8 mouse cellular contexts compared by ENCODE assay signal in the genomic region with DNA sequence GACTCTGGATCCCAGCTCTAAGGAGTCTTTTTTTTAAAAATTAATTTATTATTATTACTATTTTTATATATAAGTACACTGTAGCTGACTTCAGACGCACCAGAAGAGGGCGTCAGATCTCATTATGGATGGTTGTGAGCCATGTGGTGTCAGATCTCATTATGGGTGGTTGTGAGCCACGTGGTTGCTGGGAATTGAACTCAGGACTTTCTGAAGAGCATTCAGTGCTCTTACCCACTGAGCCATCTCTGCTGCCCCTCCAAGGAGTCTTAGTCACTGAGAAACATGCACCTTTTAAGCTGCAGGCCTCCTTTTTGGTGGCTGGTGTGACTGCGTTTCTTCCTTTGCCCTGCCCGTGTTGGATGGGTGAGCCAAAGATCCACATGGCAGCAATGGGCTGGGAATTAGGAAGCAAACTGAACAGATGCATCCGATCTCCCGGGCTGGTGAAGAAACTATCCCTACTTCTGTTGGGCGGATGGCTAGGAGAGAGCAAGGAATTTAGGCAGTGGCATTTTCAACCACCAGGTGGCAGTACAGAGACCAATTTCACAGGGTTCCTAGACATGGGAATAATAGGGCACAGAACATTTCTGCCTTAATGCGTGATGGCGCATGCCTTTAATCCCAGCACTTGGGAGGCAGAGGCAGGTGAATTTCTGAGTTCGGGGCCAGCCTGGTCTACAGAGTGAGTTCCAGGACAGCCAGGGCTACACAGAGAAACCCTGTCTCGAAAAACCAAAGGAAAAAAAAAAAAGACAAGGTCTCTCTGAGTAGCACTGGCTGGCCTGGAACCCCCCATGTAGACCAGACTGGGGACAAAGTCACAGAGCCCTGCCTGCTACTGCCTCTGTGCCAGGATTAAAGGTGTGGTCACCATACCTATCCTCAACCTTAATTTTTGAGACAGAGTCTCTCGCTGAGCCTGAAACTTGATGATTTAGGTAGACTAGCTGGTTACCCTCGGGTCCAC. TPM values are rescaled to one million over a fixed set of nuclear protein-coding genes. Genes with fewer than 3 reads are reported as not detected.
A peak's percentile ranks its signal among the peaks of the same experiment; 100 is the strongest.
DNase-seq lines count a peak whose midpoint lies in the region.

No protein-coding gene starts in this region.

- DNase-seq in WW6 (ENCODE audit: low read depth, low spot score), result peak; percentile 88
- DNase-seq in cerebellum, adult 8-10 months, result peak; percentile 85
- DNase-seq in frontal cortex, postnatal 25 days (ENCODE audit: low spot score in 2 of 2), result peak; percentile 86 to 92
- DNase-seq in hindlimb bud, embryonic 11.5 days (ENCODE audit: extremely low spot score, low read depth, low spot score), result peak; percentile 96
- DNase-seq in left cerebral cortex, adult 18-20 months (ENCODE audit: low spot score in 2 of 2), result peak; percentile 90 to 95
- DNase-seq in lung, postnatal 4 days, result peak; percentile 74 to 92
- DNase-seq in skeletal muscle tissue, adult 2 months (ENCODE audit: low read depth, low spot score), result peak; percentile 76
- DNase-seq in yolk sac, embryonic 10.5 days (ENCODE audit: low spot score), result peak; percentile 75

RNA-seq across cellular contexts. Expression of a gene that starts 4.4 kb away (rescaled TPM):
- total RNA-seq in left cerebral cortex, adult 18-20 months (2021), result 10 to 100 TPM; 73.3 to 75.5 TPM

RNA-seq across cellular contexts. Expression of a gene that starts 22.5 kb away (rescaled TPM):
- 100 to 1,000 TPM; 133 to 139 TPM for total RNA-seq in left cerebral cortex, adult 18-20 months (2021)

RNA-seq across cellular contexts. Expression of a gene that starts 48.6 kb away (rescaled TPM):
- total RNA-seq in left cerebral cortex, adult 18-20 months (2021), result under 1 TPM; 0.33 to 0.45 TPM

RNA-seq across cellular contexts. Expression of a gene that starts 54.3 kb away (rescaled TPM):
- total RNA-seq in left cerebral cortex, adult 18-20 months (2021), result 10 to 100 TPM; 53.0 to 57.3 TPM

Comparison
In these comparisons a context has a peak if more than half of its experiments do, and no peak if none do; other contexts are left out.
1. Peak in every context shown above with its lines: DNase-seq.